Mouse (Mus musculus) CH12.LX (cell line): ENCODE results near the gene Pax4.

Experiments used
- CTCF ChIP-seq, 2 experiments: IDR thresholded peaks in 1 of 2; conservative IDR thresholded peaks in 1 of 2; 2 replicates each; pipeline ENCODE4 v1.5.1; 2011 to 2012; ENCODE audit warnings: low read depth in 2 of 2, low read length in 2 of 2, improper control_type of control experiment in 1 of 2, inconsistent platforms in 1 of 2, mild to moderate bottlenecking in 1 of 2, moderate library complexity in 1 of 2
- E2F4 ChIP-seq: IDR thresholded peaks from 2 replicates; pipeline ENCODE4 v1.6.1; 2011; ENCODE audit warnings: low read depth, low read length, improper control_type of control experiment; ENCODE audit not compliant: insufficient replicate concordance
- EP300 ChIP-seq: IDR thresholded peaks from 2 replicates; pipeline ENCODE4 v1.6.1; 2011; ENCODE audit warnings: low read length, improper control_type of control experiment
- MAX ChIP-seq: IDR thresholded peaks from 2 replicates; pipeline ENCODE4 v1.6.1; 2011; ENCODE audit warnings: low read length, improper control_type of control experiment
- POLR2A ChIP-seq: IDR thresholded peaks from 2 replicates; pipeline ENCODE4 v1.6.1; 2011; ENCODE audit warnings: low read depth, mild to moderate bottlenecking, improper control_type of control experiment, low read length
- POLR2AphosphoS2 ChIP-seq: IDR thresholded peaks from 2 replicates; pipeline ENCODE4 v1.6.1; 2011; ENCODE audit warnings: low read depth, low read length, improper control_type of control experiment
- RAD21 ChIP-seq: IDR thresholded peaks from 2 replicates; pipeline ENCODE4 v1.6.1; 2011; ENCODE audit warnings: low read depth, mild to moderate bottlenecking, low read length, improper control_type of control experiment, moderate library complexity
- TCF12 ChIP-seq: IDR thresholded peaks from 2 replicates; pipeline ENCODE4 v1.6.1; 2014; ENCODE audit warnings: low read depth, mild to moderate bottlenecking, inconsistent platforms, low read length, improper control_type of control experiment
- UBTF ChIP-seq: IDR thresholded peaks from 2 replicates; pipeline ENCODE4 v1.6.1; 2012; ENCODE audit warnings: low read depth, mild to moderate bottlenecking, inconsistent platforms, low read length, improper control_type of control experiment, moderate library complexity
- USF1 ChIP-seq: IDR thresholded peaks from 2 replicates; pipeline ENCODE4 v1.6.1; 2014; ENCODE audit warnings: low read depth, mild to moderate bottlenecking, inconsistent platforms, low read length, improper control_type of control experiment
- ZC3H11A ChIP-seq: IDR thresholded peaks from 2 replicates; pipeline ENCODE4 v1.6.1; 2012; ENCODE audit warnings: low read depth, mild to moderate bottlenecking, inconsistent platforms, low read length, improper control_type of control experiment
- ZNF384 ChIP-seq: IDR thresholded peaks from 2 replicates; pipeline ENCODE4 v1.6.1; 2012; ENCODE audit warnings: low read depth, low read length, improper control_type of control experiment, inconsistent platforms

GRCm38 (mm10) chr6:28419673-28420072, 29.5 kb downstream of the Pax4 start:
- no peak for TF ChIP-seq CTCF (conservative IDR thresholded peaks at IDR 0.05 in 1 of 2, IDR thresholded peaks at IDR 0.05 in 1 of 2; ENCODE audit: low read depth in 2 of 2, low read length in 2 of 2)
- TF ChIP-seq ZC3H11A, result no peak
- TF ChIP-seq RAD21, result no peak
- TF ChIP-seq TCF12, result no peak
- no peak for TF ChIP-seq E2F4
- TF ChIP-seq EP300, result no peak
- no peak for TF ChIP-seq MAX
- TF ChIP-seq POLR2AphosphoS2, result no peak
- no peak for TF ChIP-seq ZNF384
- no peak for TF ChIP-seq POLR2A
- TF ChIP-seq USF1, result no peak
- TF ChIP-seq UBTF, result no peak
